Mouse (Mus musculus): ENCODE measurements around the gene Ermp1. TPM values are rescaled to one million over a fixed set of nuclear protein-coding genes. Genes with fewer than 3 reads are reported as not detected.
A peak's percentile ranks its signal among the peaks of the same experiment; 100 is the strongest.

The Ermp1 gene
- polyA plus RNA-seq, 1 experiment from 2014 or later, result 5.0 TPM

GRCm38 (mm10) chr19:29657558-29657957 is 9.3 kb upstream of the Ermp1 start:
- Histone ChIP-seq H3K9me3 (replicated peaks; ENCODE audit: control insufficient read depth, low read length) (no peaks in the 10 kb centered on the region), H3K4me2 (no peak overlapping the region), H3K36me3 (ENCODE audit: control insufficient read depth, insufficient read depth, low read length) (no peaks in the 10 kb centered on the region), H3K27ac (ENCODE audit: low read depth, low read length) (no peak overlapping the region), H3K9ac (ENCODE audit: low read depth, low read length) (no peak overlapping the region), H3K4me3 (ENCODE audit: low read depth, low read length) (no peak overlapping the region), H3K4me1 (ENCODE audit: control insufficient read depth, insufficient read depth, low read length) (no peaks in the 10 kb centered on the region), H3K27me3 (ENCODE audit: control insufficient read depth, insufficient read depth, low read length) (peaks cover 14% of the 10 kb centered on the region; the same call in 1 of the 2 replicates)
- no peak for ATAC-seq (replicated peaks; ENCODE audit: insufficient number of reproducible peaks, low FRiP score, low TSS enrichment)
- 84% methylated on average over 2 of the region's 2 CpGs for WGBS (ENCODE audit: insufficient replicate concordance)

DNA sequence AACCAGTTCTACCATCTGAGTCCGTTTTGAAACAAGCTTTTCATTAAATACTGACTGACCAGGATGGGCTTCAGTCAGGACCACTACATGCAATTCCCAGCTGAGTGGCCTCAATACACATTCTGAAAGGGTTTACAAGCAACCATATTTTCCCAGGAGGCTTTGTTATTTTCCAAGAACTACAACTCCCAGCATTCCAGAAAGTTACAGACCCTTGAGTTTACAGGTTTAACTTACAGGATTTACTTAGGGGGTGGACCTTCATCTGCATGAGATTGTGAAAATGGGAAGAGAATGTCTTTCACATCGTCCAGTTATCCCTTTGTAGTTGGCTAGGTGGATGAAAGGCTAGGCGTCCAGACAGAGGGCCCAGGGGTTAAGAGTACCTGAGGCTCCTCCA is 8.8 kb upstream of the Ermp1 start:
- no peak for ATAC-seq (replicated peaks; ENCODE audit: insufficient number of reproducible peaks, low FRiP score, low TSS enrichment)
- no peak overlapping the region for H3K27ac ChIP-seq (ENCODE audit: low read depth, low read length)
- 59% methylated on average over 3 of the region's 3 CpGs for WGBS (ENCODE audit: insufficient replicate concordance)
- H3K27me3 ChIP-seq (ENCODE audit: control insufficient read depth, insufficient read depth, low read length), result peaks cover 14% of the 10 kb centered on the region; the same call in 1 of the 2 replicates
- H3K9ac ChIP-seq (ENCODE audit: low read depth, low read length), result no peak overlapping the region
- H3K9me3 ChIP-seq (replicated peaks; ENCODE audit: control insufficient read depth, low read length), result no peaks in the 10 kb centered on the region
- no peak overlapping the region for H3K4me2 ChIP-seq
- no peak overlapping the region for H3K4me3 ChIP-seq (ENCODE audit: low read depth, low read length)
- H3K4me1 ChIP-seq (ENCODE audit: control insufficient read depth, insufficient read depth, low read length), result no peaks in the 10 kb centered on the region
- H3K36me3 ChIP-seq (ENCODE audit: control insufficient read depth, insufficient read depth, low read length), result no peaks in the 10 kb centered on the region

GRCm38 (mm10) chr19:29656620-29657019 is 8.4 kb upstream of the Ermp1 start:
- no peak overlapping the region for H3K4me2 ChIP-seq
- H3K27ac ChIP-seq (ENCODE audit: low read depth, low read length), result no peak overlapping the region
- ATAC-seq (replicated peaks; ENCODE audit: insufficient number of reproducible peaks, low FRiP score, low TSS enrichment), result no peak
- 84% methylated on average over 5 of the region's 5 CpGs for WGBS (ENCODE audit: insufficient replicate concordance)
- no peak overlapping the region for H3K4me3 ChIP-seq (ENCODE audit: low read depth, low read length)
- no peak overlapping the region for H3K9ac ChIP-seq (ENCODE audit: low read depth, low read length)
- H3K36me3 ChIP-seq (ENCODE audit: control insufficient read depth, insufficient read depth, low read length), result no peaks in the 10 kb centered on the region
- 0 out of 2 replicates have a peak, but pooled peaks cover 11% of the 10 kb centered on the region for H3K27me3 ChIP-seq (ENCODE audit: control insufficient read depth, insufficient read depth, low read length)
- H3K9me3 ChIP-seq (replicated peaks; ENCODE audit: control insufficient read depth, low read length), result no peaks in the 10 kb centered on the region
- no peaks in the 10 kb centered on the region for H3K4me1 ChIP-seq (ENCODE audit: control insufficient read depth, insufficient read depth, low read length)

GRCm38 (mm10) chr19:29656029-29656428 is 7.8 kb upstream of the Ermp1 start:
- H3K9ac ChIP-seq (ENCODE audit: low read depth, low read length), result no peak overlapping the region
- no peaks in the 10 kb centered on the region for H3K4me1 ChIP-seq (ENCODE audit: control insufficient read depth, insufficient read depth, low read length)
- H3K4me3 ChIP-seq (ENCODE audit: low read depth, low read length), result no peak overlapping the region
- H3K36me3 ChIP-seq (ENCODE audit: control insufficient read depth, insufficient read depth, low read length), result no peaks in the 10 kb centered on the region
- no peaks in the 10 kb centered on the region for H3K9me3 ChIP-seq (replicated peaks; ENCODE audit: control insufficient read depth, low read length)
- 77% methylated on average over 4 of the region's 4 CpGs for WGBS (ENCODE audit: insufficient replicate concordance)
- no peak overlapping the region for H3K27ac ChIP-seq (ENCODE audit: low read depth, low read length)
- no peak for ATAC-seq (replicated peaks; ENCODE audit: insufficient number of reproducible peaks, low FRiP score, low TSS enrichment)
- H3K27me3 ChIP-seq (ENCODE audit: control insufficient read depth, insufficient read depth, low read length), result 0 out of 2 replicates have a peak, but pooled peaks cover 12% of the 10 kb centered on the region
- no peak overlapping the region for H3K4me2 ChIP-seq

GRCm38 (mm10) chr19:29655148-29655547 is 6.9 kb upstream of the Ermp1 start:
- Histone ChIP-seq H3K4me2 (no peak overlapping the region), H3K9ac (ENCODE audit: low read depth, low read length) (no peak overlapping the region), H3K36me3 (ENCODE audit: control insufficient read depth, insufficient read depth, low read length) (no peaks in the 10 kb centered on the region), H3K27ac (ENCODE audit: low read depth, low read length) (no peak overlapping the region), H3K27me3 (ENCODE audit: control insufficient read depth, insufficient read depth, low read length) (peaks cover 14% of the 10 kb centered on the region; the same call in 1 of the 2 replicates), H3K4me1 (ENCODE audit: control insufficient read depth, insufficient read depth, low read length) (no peaks in the 10 kb centered on the region), H3K9me3 (replicated peaks; ENCODE audit: control insufficient read depth, low read length) (no peaks in the 10 kb centered on the region), H3K4me3 (ENCODE audit: low read depth, low read length) (no peak overlapping the region)
- no peak for ATAC-seq (replicated peaks; ENCODE audit: insufficient number of reproducible peaks, low FRiP score, low TSS enrichment)
- WGBS (ENCODE audit: insufficient replicate concordance), result 77% methylated on average over 6 of the region's 6 CpGs

GRCm38 (mm10) chr19:29653768-29654265 is 5.6 kb upstream of the Ermp1 start:
- H3K9ac ChIP-seq (ENCODE audit: low read depth, low read length), result no peak overlapping the region
- ATAC-seq (replicated peaks; ENCODE audit: insufficient number of reproducible peaks, low FRiP score, low TSS enrichment), result no peak
- H3K9me3 ChIP-seq (replicated peaks; ENCODE audit: control insufficient read depth, low read length), result no peaks in the 10 kb centered on the region
- H3K36me3 ChIP-seq (ENCODE audit: control insufficient read depth, insufficient read depth, low read length), result no peaks in the 10 kb centered on the region
- H3K4me2 ChIP-seq, result no peak overlapping the region
- H3K27me3 ChIP-seq (ENCODE audit: control insufficient read depth, insufficient read depth, low read length), result peaks cover 14% of the 10 kb centered on the region; the same call in 1 of the 2 replicates
- no peaks in the 10 kb centered on the region for H3K4me1 ChIP-seq (ENCODE audit: control insufficient read depth, insufficient read depth, low read length)
- WGBS (ENCODE audit: insufficient replicate concordance), result 85% methylated on average over 9 of the region's 9 CpGs
- no peak overlapping the region for H3K4me3 ChIP-seq (ENCODE audit: low read depth, low read length)
- H3K27ac ChIP-seq (ENCODE audit: low read depth, low read length), result no peak overlapping the region

DNA sequence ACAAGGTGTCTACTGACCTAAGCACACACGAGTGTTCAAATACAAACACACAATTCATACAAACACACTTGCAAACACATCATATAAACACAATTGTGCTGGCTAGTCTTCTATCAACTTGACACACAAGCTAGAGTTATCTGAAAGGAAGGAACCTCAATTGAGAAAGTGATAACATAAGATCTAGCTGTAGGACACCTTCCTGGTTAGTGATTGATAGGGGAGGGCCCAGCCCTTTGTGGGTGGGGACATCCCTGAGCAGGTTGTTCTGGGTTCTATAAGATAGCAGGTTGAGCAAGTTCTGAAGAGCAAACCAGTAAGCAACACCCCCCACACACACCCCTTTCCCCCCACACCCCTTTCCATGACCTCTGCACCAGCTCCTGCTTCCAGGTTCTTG is 1.5 kb upstream of the Ermp1 start:
- 81% methylated on average over 1 of the region's 1 CpGs for WGBS (ENCODE audit: insufficient replicate concordance)
- Histone ChIP-seq H3K4me1 (ENCODE audit: control insufficient read depth, insufficient read depth, low read length) (no peaks in the 10 kb centered on the region), H3K4me3 (ENCODE audit: low read depth, low read length) (no peak overlapping the region), H3K27me3 (ENCODE audit: control insufficient read depth, insufficient read depth, low read length) (peaks cover 12% of the 10 kb centered on the region), H3K27ac (ENCODE audit: low read depth, low read length) (no peak overlapping the region), H3K36me3 (ENCODE audit: control insufficient read depth, insufficient read depth, low read length) (no peaks in the 10 kb centered on the region), H3K9me3 (replicated peaks; ENCODE audit: control insufficient read depth, low read length) (no peaks in the 10 kb centered on the region), H3K4me2 (no peak overlapping the region), H3K9ac (ENCODE audit: low read depth, low read length) (no peak overlapping the region)
- no peak for ATAC-seq (replicated peaks; ENCODE audit: insufficient number of reproducible peaks, low FRiP score, low TSS enrichment)

- H3K4me3 ChIP-seq (ENCODE audit: low read depth, low read length), result peak overlapping the region; percentile 85
- H3K27ac ChIP-seq (ENCODE audit: low read depth, low read length), result no peak overlapping the region
- H3K4me2 ChIP-seq, result peak overlapping the region; percentile 83
- WGBS (ENCODE audit: insufficient replicate concordance), result 25% methylated on average over 4 of the region's 4 CpGs
- peaks cover 8% of the 10 kb centered on the region for H3K27me3 ChIP-seq (ENCODE audit: control insufficient read depth, insufficient read depth, low read length)
- H3K9ac ChIP-seq (ENCODE audit: low read depth, low read length), result no peak overlapping the region
- no peak for ATAC-seq (replicated peaks; ENCODE audit: insufficient number of reproducible peaks, low FRiP score, low TSS enrichment)
- no peaks in the 10 kb centered on the region for H3K4me1 ChIP-seq (ENCODE audit: control insufficient read depth, insufficient read depth, low read length)
- H3K9me3 ChIP-seq (replicated peaks; ENCODE audit: control insufficient read depth, low read length), result no peaks in the 10 kb centered on the region
- H3K36me3 ChIP-seq (ENCODE audit: control insufficient read depth, insufficient read depth, low read length), result no peaks in the 10 kb centered on the region
These were observed 317 bp upstream of the Ermp1 start for GRCm38 (mm10) chr19:29648550-29648914.

GRCm38 (mm10) chr19:29644747-29645146 is 3.5 kb downstream of the Ermp1 start:
- Histone ChIP-seq H3K9ac (ENCODE audit: low read depth, low read length) (no peak overlapping the region), H3K27ac (ENCODE audit: low read depth, low read length) (no peak overlapping the region), H3K27me3 (ENCODE audit: control insufficient read depth, insufficient read depth, low read length) (peaks cover 11% of the 10 kb centered on the region; the same call in 1 of the 2 replicates), H3K9me3 (replicated peaks; ENCODE audit: control insufficient read depth, low read length) (no peaks in the 10 kb centered on the region), H3K4me2 (no peak overlapping the region), H3K36me3 (ENCODE audit: control insufficient read depth, insufficient read depth, low read length) (no peaks in the 10 kb centered on the region), H3K4me3 (ENCODE audit: low read depth, low read length) (no peak overlapping the region), H3K4me1 (ENCODE audit: control insufficient read depth, insufficient read depth, low read length) (0 out of 2 replicates have a peak, but pooled peaks cover 5% of the 10 kb centered on the region)
- 91% methylated on average over 6 of the region's 6 CpGs for WGBS (ENCODE audit: insufficient replicate concordance)
- no peak for ATAC-seq (replicated peaks; ENCODE audit: insufficient number of reproducible peaks, low FRiP score, low TSS enrichment)
